Mouse (Mus musculus) thymus, postnatal 14 days (tissue): ENCODE measurements around the gene Clip1.

Source experiments
- DNase-seq: peaks from one replicate; pipeline ENCODE4 v3.0.0; 2021

The Clip1 gene

DNA sequence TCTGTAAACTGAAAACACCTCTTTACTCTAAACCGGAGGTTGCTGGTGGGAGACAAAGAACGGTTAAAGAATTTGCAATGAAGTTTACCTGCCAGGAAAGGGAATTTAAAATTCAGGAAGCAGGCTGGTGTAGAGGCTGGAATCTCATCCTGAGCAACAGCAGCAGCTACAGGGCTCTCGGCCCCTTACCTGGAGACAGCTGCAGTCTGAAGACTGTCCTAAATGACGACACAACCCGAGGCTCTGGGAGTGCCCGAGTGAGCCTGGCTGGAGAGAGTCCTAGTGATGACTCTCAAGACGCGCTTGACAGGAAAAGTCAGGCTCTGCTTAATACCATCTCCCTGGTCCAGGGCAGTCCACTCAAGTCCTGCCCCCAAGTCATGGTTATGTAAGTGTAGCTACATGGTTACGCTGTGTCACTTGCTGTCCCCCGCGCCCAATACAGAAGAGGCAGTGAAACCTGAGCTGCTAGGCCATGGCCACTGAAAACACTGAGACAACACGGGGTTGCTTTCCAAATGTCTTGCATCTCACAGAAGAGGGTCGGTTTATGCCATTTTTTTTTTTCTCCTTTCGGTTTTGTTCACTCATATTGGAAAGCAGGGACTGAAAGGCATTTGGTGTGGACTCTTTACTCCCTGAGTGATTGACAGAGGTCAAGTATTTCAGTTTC, 13.5 kb downstream of the Clip1 start:
- no peak for DNase-seq

DNA sequence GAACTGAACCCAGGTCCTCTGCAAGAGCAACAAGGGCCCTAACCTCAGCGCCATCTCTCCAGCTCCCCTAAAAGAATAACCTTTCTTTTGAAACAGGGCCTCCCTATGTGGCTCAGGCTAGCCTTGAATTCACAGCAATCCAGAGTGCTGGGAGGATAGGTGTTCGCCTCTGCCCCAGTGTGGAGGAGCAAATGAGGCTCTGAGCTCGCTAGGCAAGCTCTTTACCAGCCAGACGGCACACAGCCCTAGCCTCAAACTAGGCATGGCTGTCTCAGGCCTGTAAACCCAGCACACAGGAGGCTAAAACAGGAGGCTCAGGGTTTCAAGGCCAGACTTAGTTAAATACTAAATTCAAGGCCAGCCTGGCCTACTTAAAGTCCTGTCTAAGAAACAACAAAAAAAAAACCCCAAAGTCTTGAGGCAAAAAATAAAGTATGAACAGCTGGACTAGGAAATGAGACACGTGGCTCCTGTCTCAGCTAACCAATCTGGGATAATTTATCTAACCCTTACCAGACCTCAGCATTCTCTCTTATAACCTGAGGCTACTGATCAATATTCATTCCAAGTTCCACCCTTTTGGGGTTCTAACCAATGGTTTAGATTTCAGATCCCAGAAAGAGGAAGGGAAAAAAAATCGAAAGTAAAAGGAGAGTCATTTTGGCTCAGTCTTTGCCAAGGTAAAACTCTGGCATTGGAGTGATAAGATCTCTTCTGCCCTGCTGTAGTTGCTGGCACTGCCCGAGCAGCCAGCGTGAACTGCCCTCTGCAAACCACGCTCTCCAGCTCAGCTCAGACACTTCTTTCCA, 14.2 kb downstream of the Clip1 start:
- no peak for DNase-seq

DNA sequence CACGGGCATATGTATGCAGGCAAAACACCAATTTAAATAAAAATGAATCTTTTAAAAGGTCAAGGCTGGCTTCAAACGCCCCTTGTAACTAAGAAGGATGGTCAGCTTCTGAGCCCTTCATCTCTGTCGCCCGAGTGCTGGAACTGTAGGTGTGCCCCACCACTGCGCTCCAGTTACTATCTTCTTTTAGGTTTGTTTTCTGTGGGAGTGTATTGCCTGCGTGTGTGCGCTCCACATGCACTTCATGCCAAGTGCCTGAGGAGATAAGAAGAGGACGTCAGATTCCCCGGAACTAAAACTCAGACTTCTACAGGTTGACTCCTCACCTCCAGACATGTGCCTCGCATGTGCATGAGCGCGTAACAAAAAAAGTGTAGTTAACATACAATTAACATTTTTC, 16.5 kb downstream of the Clip1 start:
- no peak for DNase-seq

DNA sequence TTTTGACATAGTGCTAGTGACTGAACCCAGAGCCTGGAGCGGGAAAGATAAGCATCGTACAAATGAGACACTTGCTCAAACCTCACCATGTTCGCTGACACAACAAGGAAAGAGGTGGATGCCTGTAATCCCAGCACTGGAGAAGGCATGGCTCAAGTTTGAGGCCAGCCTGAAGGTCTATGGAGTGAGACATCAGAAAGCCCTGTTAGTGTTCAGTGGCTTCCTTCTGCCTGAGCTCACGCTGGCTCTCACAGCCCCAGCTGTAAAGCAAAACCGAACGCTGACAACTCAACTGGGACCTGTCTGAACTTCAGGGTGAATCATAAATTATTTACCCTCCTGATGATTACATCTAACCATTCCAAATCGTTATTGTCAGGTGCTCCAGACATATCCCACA, 18.5 kb downstream of the Clip1 start:
- DNase-seq: no peak

DNA sequence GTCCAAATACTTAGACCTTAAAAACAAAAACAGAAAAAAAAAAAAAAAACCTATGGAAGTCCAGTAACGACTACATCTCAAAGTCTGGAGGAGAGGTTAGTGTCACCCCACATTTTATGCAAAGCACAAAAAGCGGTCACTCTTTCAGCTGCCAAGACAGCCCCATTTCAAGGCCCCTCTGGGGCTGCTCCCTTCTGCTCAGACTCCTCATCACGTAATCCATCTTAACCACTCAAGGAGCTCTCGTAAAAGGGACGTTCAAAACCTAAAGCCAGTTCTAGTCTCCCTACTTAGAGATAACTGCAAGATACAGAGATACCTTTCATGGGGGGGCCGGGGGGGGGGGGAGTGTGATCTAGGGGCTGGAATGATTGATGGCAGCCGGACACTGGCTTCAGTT, 20.1 kb downstream of the Clip1 start:
- DNase-seq: no peak

DNA sequence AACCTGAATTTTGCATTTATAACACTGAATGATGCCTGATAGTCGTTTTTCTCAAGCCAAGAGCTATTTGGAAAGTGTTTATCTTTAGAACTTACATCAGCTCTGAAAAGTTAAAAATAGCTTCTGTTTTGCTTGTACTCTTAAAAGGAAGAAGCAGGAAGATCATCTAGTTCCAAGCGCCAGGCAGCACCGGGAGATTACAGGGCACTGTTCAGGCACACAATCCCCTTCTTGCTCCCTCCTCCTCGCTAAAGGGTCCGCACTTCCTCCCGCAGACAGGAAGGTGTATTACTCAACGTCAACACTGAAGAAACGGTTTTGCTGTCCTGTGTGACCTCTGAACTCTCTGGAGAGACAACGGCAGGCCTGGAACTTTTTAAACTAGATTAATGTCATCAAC, 22.4 kb downstream of the Clip1 start:
- no peak for DNase-seq

DNA sequence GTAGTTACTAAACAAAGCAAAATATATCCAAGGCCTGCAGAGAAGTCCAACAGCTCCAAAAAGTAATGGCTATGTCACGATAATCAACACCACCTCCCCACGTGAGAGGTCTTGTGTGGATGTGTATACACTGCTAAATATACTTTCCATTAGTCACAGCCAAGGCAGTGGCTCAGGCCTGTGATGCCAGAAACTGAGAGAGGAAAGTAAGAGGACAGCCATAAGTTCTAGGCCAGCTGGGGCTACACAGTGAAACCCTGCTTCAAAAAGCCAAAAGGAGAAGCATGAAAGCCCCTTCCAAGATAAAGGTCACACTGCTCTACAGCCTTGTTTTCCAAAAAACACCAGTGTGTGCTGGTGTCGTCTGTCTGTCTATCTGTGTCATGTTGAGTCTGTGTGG, 22.8 kb downstream of the Clip1 start:
- no peak for DNase-seq

DNA sequence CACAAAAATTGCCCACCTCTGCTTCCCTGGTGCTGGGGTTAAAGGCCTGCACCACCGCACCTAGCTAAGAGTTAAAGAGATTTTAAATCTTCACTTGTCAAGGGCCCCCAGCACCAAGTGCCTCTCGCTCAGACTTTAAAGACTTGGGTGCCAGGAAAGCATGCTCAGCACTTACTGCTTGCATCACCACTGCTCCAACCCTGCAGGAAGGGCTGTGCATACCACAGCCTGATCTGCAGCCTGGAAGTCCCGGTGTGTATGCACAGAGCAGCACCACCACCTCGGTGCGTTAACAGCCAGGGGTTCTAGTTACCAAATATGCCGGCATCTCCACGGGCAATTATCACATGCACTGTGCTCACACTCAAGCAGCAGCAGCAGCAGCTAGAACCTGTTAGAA, 26.8 kb downstream of the Clip1 start:
- DNase-seq: peak; percentile 24

DNA sequence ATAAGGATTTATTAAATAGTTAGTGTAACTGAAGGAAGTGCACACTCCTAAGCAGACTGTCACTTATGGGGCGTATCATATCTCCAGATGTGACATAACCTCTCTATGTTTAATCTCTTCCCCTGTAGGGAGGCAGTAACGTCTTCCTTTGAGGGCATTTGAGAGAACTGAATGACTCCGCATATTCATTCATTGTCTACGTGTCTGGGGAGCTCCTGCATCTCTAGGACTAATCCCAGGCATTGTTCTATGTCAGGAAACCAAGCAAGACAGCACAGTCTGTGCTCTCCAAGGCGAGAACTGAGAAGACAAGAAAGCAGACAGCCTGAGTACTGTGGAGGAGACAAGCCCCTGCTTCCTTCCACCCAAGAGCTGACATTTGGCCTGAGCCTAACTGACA, 29.5 kb downstream of the Clip1 start:
- DNase-seq: no peak

DNA sequence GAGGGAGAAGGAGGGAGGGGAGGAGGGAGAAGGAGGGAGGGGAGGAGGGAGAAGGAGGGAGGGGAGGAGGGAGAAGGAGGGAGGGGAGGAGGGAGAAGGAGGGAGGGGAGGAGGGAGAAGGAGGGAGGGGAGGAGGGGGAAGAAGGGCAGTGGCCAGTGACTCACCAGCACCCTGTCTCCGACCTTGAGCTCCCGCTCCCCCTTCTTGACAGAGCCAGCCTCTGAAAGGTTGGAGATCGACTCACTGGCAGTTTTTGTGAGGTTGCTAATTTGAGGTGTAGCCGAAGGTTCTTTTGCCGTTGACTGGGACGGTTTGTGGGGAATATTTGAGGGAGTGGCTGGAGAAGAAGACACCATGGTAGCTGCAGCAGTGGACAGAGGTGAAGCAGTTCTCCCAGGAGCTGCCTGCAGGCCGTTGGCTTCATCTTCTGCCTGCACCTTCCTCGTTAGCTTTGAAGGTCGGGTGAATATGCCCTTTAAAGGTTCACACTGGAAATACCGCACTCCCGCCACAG, 31.1 kb downstream of the Clip1 start:
- DNase-seq: no peak

DNA sequence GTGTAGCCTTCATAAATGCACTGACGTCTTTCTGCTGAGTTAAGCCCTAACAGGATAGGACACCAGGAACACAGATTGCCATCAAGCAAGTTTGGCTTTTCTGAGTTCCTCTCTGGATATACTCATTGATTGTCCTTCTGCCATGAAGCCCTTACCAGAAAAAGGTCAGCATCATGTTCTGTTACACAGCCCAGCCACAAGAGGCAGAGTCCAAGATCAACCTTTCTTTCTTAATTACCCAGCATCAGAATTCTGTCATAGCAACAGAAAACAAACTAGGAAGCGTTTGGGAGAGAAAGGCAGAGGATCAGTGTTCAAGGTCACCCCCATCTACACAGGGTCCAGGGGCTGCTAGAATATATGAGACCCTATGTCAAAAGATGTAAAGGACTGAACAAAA, 33.6 kb downstream of the Clip1 start:
- no peak for DNase-seq

DNA sequence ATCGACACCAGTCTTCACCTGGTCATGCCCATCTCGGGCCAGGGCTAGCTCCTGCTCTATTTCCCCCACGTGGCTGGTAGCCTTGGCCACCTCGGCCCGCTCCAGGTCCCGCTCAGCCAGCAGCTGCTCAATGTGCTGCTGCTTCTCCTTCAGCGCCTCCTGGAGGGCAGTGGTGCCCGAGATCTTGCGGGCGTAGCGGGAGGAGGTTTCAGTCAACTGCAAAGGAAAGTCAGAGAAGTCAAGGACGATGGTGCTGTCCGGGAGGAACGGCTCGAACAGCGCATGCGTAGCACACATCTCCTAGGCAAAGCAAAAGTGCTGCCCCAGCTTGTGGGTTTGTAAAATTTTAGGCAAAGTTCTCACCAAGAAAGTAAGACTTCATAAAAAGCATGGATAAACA, 42.0 kb downstream of the Clip1 start:
- no peak for DNase-seq

DNA sequence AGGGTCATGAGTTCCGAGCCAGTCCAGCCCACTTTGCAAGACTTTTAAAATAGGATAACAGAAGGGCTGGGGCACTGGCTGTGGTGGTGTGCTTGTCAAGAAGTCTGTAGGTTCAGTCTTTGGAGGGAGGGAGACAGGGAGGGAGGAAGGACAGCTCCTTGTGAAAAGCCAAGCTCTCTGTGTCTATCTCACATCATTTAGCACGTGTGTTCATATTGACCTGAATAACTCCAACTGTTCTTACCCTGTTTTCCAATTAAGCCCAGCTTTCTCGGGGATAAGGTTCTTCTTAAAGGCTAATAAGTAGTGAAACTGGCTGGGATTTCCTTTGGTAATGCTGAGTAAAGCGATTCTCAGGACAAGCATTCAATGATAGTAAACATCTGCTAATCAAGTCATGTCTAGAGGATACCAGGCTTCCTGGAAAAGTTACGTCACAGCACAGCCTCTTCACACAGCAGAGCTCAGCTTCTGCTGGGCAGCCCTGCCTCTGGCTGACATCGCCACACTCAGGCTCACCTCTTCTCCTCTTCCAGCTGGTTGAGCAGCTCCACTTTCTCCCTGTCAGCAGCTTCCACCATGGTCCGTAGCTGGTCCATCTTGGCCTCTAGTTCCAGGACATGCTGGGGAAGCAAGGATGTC, 43.0 kb downstream of the Clip1 start:
- DNase-seq: no peak

DNA sequence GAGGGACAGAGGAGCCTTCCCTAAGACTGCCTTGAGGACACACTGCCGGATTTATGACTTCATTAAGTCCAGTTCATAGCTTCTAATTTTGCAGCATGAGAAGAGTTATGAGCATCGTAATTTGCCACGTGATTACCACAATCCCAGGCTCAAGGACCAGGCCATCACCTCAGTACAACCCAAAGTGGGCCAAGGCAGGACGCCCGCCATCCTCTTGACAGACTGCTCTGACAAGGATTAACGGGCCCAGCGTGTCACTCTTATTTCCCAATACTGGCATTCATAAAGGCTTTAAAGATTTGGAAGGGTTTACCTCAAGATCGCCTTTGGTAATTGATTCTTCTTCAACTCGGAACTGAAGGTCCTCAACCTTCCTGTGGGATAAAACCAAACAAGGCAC, 44.2 kb downstream of the Clip1 start:
- no peak for DNase-seq

DNA sequence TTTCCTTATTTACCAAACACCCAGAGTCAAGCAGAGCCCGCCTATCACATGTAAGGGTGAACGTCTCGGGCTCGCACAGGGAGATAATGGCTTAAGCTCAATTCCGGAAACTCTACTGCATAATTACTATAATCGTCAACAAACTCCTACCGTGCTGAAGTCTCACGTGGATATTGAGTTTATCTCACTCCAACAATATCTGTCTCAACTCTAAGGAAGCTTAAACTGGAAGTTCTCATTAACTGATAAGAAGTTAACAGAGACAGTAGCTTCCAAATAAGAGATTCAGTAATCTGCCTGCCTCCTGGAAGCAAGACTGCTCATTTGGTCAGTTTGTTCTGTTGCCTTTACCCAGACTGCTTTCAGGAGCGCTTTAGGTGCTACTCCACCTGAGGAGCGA, 53.2 kb downstream of the Clip1 start:
- no peak for DNase-seq

DNA sequence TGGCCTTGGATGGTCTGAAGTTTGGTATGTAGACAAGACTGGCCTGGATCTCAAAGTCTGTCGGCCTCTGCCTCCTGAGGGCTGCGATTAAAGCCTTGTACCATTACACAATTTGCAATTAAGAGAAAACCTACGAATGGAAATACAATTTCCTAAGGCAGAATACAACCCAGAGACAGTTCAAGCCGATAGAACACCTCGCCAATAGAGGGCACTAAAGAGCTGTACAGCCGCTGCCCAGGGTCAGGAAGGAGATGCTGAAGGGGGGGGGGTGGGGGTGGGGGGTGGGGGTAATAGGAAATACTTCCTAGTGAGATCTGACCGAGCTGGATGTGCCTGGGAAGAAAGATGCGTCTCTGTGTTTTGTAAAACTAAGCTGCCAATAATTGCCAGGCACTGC, 57.8 kb downstream of the Clip1 start:
- DNase-seq: peak; percentile 79

DNA sequence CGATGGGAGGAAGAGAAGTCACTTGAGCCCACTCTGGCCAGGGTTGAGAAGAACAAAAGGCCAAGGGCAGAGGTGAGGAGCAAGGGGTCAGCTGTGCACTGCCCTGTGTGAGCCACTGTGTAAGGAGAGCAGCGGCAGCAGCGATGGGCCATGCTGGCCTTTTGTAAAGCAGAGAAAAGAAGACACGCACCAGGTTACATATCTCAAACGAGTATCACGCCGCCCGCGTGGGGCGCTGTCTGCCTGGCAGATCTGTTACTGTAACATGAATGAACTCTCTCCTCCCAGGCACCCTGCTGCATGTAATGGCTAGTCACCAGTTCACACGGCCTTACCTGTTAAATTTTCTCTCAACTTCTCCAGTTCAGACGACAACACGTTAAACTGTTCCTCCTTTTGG, 62.0 kb downstream of the Clip1 start:
- DNase-seq: no peak

DNA sequence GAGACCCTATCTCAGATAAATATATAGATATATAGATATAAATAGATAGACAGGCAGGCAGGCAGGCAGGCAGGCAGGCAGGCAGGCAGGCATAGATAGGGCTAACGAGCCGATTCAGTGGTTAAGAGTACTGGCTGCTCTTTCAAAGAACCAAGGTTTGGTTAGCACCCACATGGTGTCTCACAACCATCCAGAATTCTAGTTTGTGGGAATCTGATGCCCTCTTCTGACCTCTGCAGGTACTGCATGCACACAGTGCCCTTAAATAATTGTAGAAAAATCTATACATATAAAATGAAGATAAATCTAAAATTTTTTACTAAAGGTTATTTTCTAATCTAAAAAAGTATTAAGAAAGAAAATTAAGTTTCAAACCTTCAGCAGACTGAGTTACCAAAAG, 65.9 kb downstream of the Clip1 start:
- peak; percentile 43 for DNase-seq

DNA sequence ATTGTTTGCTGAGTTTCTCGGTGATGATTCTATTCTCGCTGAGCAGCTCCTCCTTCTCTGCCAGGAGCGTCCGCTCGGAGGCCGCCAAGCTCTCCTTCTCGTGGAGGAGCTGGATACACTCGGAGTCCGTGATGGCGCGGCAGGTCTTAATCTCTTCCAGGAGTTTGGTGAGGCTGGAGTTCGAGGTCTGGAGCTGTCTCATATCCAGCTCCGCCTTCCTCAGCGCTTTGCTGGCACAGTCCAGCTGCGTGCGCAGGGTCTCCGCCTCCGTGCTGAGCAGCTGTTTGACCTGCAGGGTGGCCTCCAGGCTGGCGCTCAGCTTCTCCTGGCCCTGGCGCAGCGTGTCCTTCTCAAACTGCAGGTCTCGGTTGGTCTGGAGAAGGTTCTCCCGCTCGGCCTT, 70.2 kb downstream of the Clip1 start:
- no peak for DNase-seq

DNA sequence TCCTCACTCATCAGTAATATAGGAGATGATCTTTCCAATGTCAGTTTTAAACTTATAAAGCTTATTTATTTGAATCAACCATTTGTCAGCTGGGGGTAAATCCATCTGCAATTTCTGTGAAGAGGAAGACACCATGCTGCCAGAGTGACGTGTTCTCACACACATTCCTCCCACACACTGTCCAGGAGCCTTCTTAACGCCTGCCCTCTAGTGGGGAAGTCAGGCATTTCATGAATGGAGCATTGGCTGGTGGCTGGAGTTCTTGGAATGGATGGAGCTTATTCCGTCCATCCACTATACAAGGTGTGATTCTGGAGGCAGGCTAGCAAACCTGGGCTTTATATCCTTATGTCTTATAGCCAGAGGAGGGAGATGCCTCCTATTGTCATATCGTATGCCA, 74.6 kb downstream of the Clip1 start:
- DNase-seq: peak; percentile 63

DNA sequence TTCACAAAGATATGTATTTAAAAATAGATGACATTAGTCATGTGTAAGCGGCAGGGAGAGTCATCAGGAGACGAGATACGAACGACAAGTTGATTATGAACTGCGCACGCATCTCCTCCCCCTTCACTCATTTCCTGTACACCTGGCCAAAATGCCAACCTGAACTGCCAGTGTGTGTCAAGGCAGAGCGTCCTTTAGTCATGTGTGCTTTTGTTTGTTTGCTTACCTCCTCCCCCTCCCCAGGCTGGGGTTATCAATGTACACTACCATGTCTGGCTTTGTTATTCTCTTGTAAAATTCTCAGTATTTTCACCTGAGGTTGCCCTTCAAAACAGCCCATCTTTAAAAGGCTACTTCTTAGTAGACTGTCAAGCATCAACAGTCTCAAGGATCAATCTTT, 75.0 kb downstream of the Clip1 start:
- no peak for DNase-seq

DNA sequence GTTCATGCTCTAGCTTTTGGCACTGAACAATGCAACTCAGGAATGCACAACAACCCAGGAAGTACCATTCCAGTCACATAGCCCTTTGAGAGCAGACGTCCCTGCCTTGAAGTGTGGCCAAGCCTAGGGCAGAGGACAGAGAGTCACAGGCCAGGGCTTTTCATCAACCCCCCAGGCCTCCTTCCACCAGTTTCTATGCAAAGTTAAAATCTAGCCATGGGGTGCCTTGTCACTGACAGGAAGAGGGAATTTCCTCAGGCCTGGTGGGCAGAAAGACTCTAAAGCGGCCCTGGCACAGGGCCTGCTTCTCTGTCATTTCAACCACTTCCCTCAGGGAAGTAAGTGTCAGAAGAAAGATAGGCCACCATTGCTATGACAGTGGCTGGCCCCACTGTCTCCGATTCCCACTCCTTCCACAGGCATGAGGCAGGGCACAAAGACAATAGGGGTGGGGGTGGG, 77.2 kb downstream of the Clip1 start:
- DNase-seq: no peak

DNA sequence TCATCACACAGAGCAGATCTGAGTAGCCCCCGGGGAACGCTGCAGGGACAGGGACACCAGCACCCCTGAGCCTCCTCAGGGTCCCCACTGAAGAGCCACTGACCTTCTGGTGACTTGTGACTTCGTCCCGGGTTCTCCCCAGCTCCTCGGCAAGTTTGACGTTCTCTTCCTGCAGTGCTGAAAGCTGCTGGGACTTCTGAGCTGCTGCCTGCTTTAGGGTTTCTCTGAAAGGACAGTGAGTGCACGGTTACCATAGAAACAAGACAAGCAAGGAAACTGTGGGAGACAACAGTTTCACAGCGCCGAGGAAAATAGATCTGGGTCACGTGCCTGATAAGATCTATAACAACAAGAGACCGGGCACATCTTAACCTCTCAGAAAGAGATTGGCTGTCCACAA, 80.9 kb downstream of the Clip1 start:
- DNase-seq: peak; percentile 18

DNA sequence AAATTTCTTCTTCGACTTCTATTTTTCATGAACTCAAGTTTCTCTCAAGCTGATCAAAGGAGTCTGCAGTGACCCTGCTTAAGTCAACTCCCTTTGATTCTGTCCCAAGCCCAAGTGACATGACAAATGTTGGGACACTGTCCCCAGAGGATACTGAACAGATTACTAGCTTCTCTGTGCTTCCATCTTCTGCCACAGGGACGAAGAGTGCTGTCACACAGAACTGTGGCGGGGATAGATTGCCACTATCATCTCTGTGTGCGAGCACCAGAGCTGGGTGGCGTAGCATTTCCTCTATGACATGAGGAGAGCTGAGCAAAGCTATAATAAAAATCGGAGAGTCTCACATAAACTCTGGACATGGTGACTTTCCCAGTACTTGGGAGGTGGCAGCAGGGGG, 82.2 kb downstream of the Clip1 start:
- no peak for DNase-seq
